Mouse (Mus musculus): ENCODE data around the gene Chac1. TPM values are rescaled to one million over a fixed set of nuclear protein-coding genes. Genes with fewer than 3 reads are reported as not detected.

Gene Chac1
- total RNA-seq (2022): 1 to 10 TPM; 5.1 to 6.4 (median 6.4) TPM

DNA sequence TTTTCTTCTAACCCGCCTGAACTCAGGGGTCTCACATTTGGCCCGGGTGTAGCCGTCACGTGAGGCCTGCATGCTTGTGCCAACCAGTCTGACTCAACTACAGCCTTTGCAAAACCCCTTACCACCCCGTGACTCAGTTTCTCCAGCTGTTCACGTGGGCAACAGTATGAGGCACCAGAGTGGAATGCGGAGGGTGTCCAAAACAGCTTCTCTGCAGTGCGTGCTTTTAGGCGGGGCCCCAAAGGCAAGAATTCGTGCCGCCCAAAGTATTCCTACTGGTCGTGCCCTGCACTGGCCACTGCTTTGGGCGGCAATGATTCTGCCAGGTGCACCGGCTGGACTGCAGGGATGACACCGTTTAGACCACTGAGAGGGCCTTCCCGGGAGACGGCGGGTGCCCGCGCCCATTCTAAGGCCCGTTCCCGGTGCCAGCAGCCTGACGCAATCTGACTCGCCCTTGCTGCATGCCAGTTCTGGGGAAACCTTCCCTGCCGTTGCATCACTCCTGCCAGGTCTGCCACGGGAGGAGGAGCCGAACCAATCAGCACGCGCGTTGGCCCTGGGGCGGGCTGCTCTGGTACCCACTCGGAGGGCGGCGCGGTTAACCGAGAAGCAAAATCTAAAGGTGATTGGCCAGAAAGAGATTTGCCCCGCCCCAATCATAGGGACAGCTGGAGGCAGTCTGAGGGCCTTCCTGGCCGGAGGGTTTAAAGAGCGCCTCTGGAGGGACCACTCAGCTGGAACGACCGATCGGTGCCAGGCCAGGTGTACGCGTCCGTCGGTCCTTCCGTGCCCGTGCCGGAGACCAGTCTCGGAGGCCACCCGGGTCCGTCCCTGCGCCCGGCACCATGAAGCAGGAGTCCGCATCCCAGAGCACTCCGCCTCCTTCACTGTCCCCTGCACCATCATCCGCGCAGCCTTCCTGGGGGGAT, at the start of gene Chac1:
TSS of gene Chac1 (plus strand) at position 675 of the 932 bp plus-strand sequence.
- peak; percentile 93 to 94 for DNase-seq (ENCODE audit: low spot score in 2 of 2)

DNA sequence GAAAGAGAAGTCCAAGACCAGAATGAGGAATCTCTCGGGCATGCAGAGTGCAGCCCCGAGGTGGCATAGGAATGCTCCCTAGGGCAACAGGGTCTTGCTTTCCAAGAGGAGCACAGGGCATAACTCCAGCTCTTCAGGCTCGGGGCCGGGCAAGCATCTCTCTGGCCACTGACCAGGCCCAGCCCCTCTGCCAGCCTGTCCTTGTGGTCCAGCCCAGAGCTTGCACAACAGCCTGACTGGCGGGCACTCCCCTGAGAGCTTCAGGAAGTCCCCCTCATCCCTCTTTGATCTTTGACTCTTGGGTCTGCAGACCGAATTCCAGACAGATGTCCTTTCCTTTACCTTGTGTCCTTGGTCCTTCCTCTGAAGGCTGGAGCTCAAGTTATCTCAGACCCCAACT, 48.2 kb upstream of the Chac1 start:
- no peak for DNase-seq (ENCODE audit: low spot score in 2 of 2)

DNA sequence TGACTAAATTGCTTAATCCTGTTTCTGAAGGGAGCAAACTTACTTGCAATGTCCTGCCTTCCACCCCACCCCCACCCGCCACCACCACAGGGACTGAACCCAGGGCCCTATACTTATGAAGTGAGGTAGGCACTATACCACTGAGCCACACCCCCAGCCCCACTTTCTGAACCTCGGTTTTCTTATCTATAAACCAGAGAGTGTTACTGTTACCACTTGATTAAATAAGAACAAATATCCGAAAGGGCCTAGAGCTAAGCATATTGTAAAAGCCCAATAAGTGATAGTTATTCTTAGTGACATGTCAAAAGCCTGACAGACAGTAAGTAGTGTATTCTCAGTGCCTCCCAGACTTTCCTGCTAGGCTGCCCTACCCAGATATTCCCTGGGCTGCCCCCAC, 46.6 kb upstream of the Chac1 start:
- no peak for DNase-seq (ENCODE audit: low spot score in 2 of 2)

GRCm38 (mm10) chr2:119304798-119305208, 46.2 kb upstream of the Chac1 start:
- no peak for DNase-seq (ENCODE audit: low spot score in 2 of 2)

- no peak for DNase-seq (ENCODE audit: low spot score in 2 of 2)
These were observed 39.5 kb upstream of the Chac1 start for GRCm38 (mm10) chr2:119311544-119311943.

DNA sequence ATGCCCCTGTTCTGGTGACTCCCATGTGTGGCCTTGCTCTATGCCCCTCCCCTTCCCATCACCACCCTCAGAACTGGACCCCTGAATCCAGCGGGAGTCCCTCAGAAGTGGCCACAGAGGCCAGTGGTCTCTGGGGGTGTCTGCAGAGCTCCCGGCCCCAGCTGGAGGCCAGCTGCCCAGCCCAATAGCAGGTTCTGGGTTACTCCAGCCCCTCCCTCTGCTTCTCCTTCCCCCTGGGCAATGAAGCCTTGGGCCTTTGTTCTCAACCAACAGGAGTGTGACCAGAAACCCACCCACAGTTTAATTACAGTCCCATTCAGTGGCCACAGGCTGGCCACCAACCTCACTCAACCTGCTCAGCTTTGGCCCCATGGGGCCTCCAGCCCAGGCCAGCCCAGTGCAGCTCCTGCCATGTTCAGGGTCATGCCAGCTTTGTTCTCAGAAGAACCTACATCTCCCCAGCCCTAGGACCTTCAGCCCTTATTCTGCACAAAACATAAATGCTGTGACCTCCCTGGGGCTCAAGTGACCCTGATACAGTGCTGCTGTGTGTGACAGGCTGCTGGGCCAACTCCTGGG, 38.6 kb upstream of the Chac1 start:
- DNase-seq (ENCODE audit: low spot score in 2 of 2): no peak

GRCm38 (mm10) chr2:119313780-119314479, 37.1 kb upstream of the Chac1 start:
- DNase-seq (ENCODE audit: low spot score in 2 of 2): no peak

GRCm38 (mm10) chr2:119314742-119315310, 36.2 kb upstream of the Chac1 start:
- no peak for DNase-seq (ENCODE audit: low spot score in 2 of 2)

- no peak for DNase-seq (ENCODE audit: low spot score in 2 of 2)
These were observed 32.9 kb upstream of the Chac1 start for GRCm38 (mm10) chr2:119318043-119318710.

DNA sequence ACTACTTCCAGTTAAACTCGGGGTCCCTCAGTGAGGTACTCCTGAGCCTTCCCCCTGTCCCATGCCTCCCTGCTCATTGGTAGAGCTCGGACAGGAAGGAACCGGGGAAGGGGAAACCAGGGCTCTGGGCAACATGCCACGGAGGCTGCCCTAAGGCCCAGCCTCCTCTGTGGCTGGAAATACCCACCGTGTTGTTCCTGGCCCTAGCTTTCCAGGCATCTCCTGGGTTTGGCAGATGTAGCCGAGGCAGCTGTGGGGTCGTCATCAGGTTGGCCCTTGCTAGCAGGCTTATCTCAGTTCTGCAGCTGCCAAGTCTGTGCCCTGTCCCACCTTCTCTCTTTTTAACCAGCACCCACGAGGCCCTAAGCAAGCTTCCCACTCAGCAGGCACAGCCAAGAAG, 30.5 kb upstream of the Chac1 start:
- DNase-seq (ENCODE audit: low spot score in 2 of 2): no peak

DNA sequence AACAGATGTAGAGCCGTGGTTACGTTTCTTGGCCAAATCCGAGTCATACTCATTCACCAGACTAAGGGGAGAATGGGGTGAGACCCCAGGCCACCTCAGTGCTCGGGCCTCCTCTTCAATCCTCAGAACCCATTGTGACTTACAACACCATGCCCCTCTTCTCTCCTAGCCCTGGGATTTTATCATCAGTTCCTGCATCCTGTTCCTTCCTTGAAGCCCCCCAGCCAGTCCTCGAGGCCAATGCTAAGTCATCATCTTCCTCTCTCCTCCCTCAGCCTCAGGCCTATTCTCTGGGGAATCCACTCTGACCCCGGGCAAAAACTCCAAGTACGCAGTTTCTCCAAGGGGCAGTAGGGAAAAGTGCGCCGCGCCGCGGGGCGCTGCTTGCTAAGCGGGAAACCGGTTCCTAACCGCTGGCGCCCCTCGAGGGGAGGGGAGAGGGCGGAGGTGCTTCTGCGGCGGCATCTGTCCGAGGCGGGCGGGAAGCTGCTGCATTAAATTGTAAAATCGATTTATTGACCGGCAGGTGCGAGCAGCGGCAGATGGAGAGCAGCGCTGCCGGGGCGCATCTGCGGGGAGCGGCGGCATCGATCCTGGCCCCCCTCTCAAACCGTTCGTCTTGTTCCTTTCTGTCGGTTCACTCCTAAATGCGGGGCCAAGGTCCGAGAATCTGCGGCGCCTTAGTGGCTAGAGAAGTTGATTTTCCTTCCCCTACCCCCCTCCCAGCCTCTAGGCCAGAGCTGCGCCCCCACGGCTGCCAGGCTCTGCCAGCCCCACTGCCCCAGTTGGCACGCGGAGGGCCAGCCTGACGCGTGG, 29.1 kb upstream of the Chac1 start:
- DNase-seq (ENCODE audit: low spot score in 2 of 2): no peak

GRCm38 (mm10) chr2:119322587-119323300, 28.3 kb upstream of the Chac1 start:
- DNase-seq (ENCODE audit: low spot score in 2 of 2): peak; percentile 51 to 57

GRCm38 (mm10) chr2:119323866-119324575, 27.0 kb upstream of the Chac1 start:
- DNase-seq (ENCODE audit: low spot score in 2 of 2): no peak

GRCm38 (mm10) chr2:119324576-119325318, 26.3 kb upstream of the Chac1 start:
- DNase-seq (ENCODE audit: low spot score in 2 of 2): no peak

GRCm38 (mm10) chr2:119325568-119326143, 25.4 kb upstream of the Chac1 start, which contains the start of gene Dll4:
Dll4 (plus strand) TSS chr2:119325784.
- DNase-seq (ENCODE audit: low spot score in 2 of 2): no peak

DNA sequence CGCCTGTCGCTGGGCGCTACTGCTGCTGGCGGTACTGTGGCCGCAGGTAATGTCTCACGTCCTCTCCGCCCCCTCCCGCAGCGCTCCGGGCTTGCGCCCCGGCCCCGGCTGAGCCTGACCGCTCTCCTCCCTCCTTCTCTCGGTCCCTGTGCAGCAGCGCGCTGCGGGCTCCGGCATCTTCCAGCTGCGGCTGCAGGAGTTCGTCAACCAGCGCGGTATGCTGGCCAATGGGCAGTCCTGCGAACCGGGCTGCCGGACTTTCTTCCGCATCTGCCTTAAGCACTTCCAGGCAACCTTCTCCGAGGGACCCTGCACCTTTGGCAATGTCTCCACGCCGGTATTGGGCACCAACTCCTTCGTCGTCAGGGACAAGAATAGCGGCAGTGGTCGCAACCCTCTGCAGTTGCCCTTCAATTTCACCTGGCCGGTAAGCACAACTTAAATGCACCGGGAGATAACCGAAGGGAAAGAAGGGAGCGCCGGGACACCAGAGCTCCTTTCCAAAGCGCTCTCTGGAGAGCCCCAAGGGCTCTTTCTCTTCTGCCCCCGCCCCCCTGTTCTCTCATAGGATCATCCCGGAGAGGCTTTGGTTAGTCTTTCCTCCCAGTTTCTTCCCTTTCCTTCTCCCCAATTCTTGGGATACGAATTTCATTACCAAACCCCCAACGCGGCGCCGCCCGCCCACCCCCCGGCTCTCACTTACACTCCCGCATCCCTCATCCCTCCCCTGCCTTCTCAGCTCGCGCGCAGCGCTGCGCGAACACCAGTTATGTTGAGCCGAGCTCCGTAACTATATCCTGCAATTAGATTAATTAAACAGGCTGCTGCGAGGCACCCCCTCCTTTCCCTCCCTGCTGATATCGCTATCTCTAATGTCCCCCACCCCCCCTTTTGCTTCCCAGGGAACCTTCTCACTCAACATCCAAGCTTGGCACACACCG, 24.6 kb upstream of the Chac1 start:
- DNase-seq (ENCODE audit: low spot score in 2 of 2): no peak

- DNase-seq (ENCODE audit: low spot score in 2 of 2): no peak
These were observed 23.9 kb upstream of the Chac1 start for GRCm38 (mm10) chr2:119327102-119327480.
